Mouse (Mus musculus) adipocyte (in vitro differentiated cells): ENCODE measurements at regions not wholly inside any gene's neighbourhood (a gene's known extent, or its start where the extent isn't known, plus 50 kb on each side); places are given as distances from the start of the nearest gene placed in this dataset.

Experiments used
- DNase-seq: peaks from one replicate; pipeline ENCODE4 v3.0.0-alpha.2; 2016; ENCODE audit warnings: low spot score

GRCm38 (mm10) chr8:109151711-109152110 lies 342.1 kb upstream of the Pmfbp1 start:
- no peak for DNase-seq

GRCm38 (mm10) chr8:109155489-109155888 lies 338.3 kb upstream of the Pmfbp1 start:
- peak; percentile 83 for DNase-seq

- no peak for DNase-seq
Measured at GRCm38 (mm10) chr8:109156016-109156415, 337.8 kb upstream of the Pmfbp1 start.

GRCm38 (mm10) chr8:109172701-109173100 lies 321.1 kb upstream of the Pmfbp1 start:
- DNase-seq = no peak

GRCm38 (mm10) chr8:109185558-109186198 lies 308.1 kb upstream of the Pmfbp1 start:
- DNase-seq = peak; percentile 70

GRCm38 (mm10) chr8:109187617-109188016 lies 306.2 kb upstream of the Pmfbp1 start:
- DNase-seq = no peak

- DNase-seq = no peak
Measured at GRCm38 (mm10) chr8:109214247-109214646, 279.6 kb upstream of the Pmfbp1 start.

GRCm38 (mm10) chr8:109216318-109216717 lies 277.5 kb upstream of the Pmfbp1 start:
- no peak for DNase-seq

- DNase-seq = no peak
Measured at GRCm38 (mm10) chr8:109217326-109217725, 276.5 kb upstream of the Pmfbp1 start.

- no peak for DNase-seq
Measured at GRCm38 (mm10) chr8:109232281-109233234, 261.3 kb upstream of the Pmfbp1 start.

- DNase-seq = no peak
Measured at GRCm38 (mm10) chr8:109245526-109245925, 248.3 kb upstream of the Pmfbp1 start.

- DNase-seq = no peak
Measured at GRCm38 (mm10) chr8:109247875-109248274, 246.0 kb upstream of the Pmfbp1 start.

- no peak for DNase-seq
Measured at GRCm38 (mm10) chr8:109248356-109248755, 245.5 kb upstream of the Pmfbp1 start.

GRCm38 (mm10) chr8:109249256-109249655 lies 244.6 kb upstream of the Pmfbp1 start:
- DNase-seq = no peak

GRCm38 (mm10) chr8:109249691-109250090 lies 244.1 kb upstream of the Pmfbp1 start:
- no peak for DNase-seq

- DNase-seq = no peak
Measured at GRCm38 (mm10) chr8:109250551-109250950, 243.3 kb upstream of the Pmfbp1 start.

GRCm38 (mm10) chr8:109251360-109251798 lies 242.4 kb upstream of the Pmfbp1 start:
- no peak for DNase-seq

- DNase-seq = no peak
Measured at GRCm38 (mm10) chr8:109252404-109252803, 241.4 kb upstream of the Pmfbp1 start.

- DNase-seq = peak; percentile 4
Measured at GRCm38 (mm10) chr8:109279129-109279528, 214.7 kb upstream of the Pmfbp1 start.

- DNase-seq = no peak
Measured at GRCm38 (mm10) chr8:109280540-109280939, 213.3 kb upstream of the Pmfbp1 start.

GRCm38 (mm10) chr8:109281598-109281997 lies 212.2 kb upstream of the Pmfbp1 start:
- DNase-seq = no peak

GRCm38 (mm10) chr8:109310670-109311386 lies 183.0 kb upstream of the Pmfbp1 start:
- DNase-seq = no peak
